Mouse (Mus musculus) E14TG2a.4 (cell line): ENCODE results near the gene Lpin2.

Source experiments
- CTCF ChIP-seq: conservative IDR thresholded peaks from 2 replicates; pipeline ENCODE4 v1.5.1; 2014; ENCODE audit warnings: low read length
- NANOG ChIP-seq: IDR thresholded peaks from 2 replicates; pipeline ENCODE4 v1.6.1; 2014; ENCODE audit warnings: borderline replicate concordance, low read length, mixed read lengths

DNA sequence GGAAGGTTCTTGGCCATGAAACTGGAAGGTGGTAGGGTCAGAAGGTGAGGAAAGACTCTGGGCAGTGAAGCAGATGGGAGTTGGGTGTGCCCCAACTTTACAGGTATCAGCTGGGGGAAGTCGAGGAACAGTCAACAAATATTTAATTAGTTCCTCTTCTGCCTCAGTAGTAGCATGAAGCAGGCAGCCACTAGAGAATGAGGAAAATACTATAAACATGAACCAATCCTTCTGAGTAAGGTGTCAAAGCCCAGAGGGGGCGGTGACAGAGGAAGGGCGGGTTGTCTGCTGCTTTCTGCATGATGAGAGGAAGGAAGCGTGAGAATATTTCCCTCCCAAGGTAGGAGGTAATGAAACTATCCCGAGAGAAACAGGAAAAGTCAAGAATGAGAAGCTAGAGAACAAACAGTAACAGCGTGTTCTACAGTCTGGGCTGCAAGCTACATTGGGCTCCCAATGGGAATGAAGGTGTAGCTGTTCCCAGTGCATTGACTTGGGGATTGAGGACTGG is at the start of gene Lpin2:
- TF ChIP-seq CTCF (no peak), NANOG (no peak)
